Mouse (Mus musculus): ENCODE data around the gene Olfr56. TPM values are rescaled to one million over a fixed set of nuclear protein-coding genes. Genes with fewer than 3 reads are reported as not detected.

Gene Olfr56
- polyA plus RNA-seq, 1 experiment from 2014 or later = not detected

- Histone ChIP-seq H3K27me3 (no peaks in the 10 kb centered on the region), H3K4me3 (replicated peaks) (no peak overlapping the region), H3K4me2 (replicated peaks) (no peak overlapping the region), H3K4me1 (replicated peaks) (no peaks in the 10 kb centered on the region), H3K9ac (replicated peaks) (no peak overlapping the region), H3K36me3 (no peaks in the 10 kb centered on the region), H3K27ac (no peak overlapping the region), H3K9me3 (no peaks in the 10 kb centered on the region)
- ATAC-seq = no peak
- WGBS = 59% methylated on average over 5 of the region's 5 CpGs
Observed at GRCm38 (mm10) chr11:49101500-49101899, 122.8 kb downstream of the Olfr56 start.

DNA sequence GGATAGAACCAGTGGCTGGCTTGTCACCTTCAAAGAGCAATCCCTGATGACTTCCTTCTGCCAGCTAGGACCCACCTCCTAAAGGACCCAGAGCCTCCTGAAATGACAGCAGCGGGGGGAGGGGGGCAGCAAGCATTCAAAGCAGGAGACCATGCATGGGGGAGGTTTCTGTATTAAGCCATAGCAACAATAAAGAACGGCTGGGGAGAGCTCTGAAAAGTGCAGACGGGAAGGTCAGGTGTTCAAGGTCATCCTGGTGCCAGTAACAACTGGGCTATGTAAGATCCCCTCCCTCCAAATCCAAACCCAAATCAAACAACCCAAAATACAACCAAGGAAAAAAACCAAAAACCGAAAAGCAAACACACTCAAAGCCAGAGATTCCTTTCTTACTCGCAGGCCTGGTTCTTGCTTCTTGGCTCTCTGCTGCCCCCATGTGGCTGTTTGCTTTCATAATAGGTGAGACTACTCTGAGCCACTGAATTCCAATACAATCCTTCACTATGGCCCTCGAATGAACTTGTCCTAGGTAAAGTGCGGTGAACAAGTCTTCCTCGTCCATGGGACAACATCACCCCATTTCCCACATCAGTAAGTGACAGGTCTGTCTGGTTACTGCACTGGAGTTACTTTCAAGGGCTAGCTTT lies 124.5 kb downstream of the Olfr56 start:
- ATAC-seq = peak; percentile 77
- no peak overlapping the region for H3K4me2 ChIP-seq (replicated peaks)
- no peak overlapping the region for H3K4me3 ChIP-seq (replicated peaks)
- H3K27me3 ChIP-seq = no peaks in the 10 kb centered on the region
- no peaks in the 10 kb centered on the region for H3K9me3 ChIP-seq
- H3K36me3 ChIP-seq = no peaks in the 10 kb centered on the region
- H3K27ac ChIP-seq = no peak overlapping the region
- no peaks in the 10 kb centered on the region for H3K4me1 ChIP-seq (replicated peaks)
- WGBS = 17% methylated on average over 8 of the region's 8 CpGs
- no peak overlapping the region for H3K9ac ChIP-seq (replicated peaks)

DNA sequence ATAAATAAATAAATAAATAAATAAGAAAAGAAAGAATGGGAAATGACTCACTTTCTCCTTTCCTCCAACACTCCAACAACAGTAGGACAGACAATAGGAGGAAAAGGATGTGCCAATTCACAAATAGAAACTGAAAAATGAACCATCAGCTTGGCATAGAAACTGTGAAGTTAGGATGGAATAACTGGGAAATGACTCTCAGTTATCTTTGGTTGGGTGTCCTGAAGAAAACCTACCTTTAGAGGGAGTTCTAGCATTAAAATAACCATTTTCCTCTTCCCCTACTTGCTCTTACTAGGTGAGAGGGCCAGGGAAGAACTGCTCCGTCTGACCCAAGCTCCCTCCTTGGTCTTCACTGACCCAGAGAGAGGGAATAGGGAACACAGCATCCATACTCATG lies 127.1 kb downstream of the Olfr56 start:
- no peak for ATAC-seq

DNA sequence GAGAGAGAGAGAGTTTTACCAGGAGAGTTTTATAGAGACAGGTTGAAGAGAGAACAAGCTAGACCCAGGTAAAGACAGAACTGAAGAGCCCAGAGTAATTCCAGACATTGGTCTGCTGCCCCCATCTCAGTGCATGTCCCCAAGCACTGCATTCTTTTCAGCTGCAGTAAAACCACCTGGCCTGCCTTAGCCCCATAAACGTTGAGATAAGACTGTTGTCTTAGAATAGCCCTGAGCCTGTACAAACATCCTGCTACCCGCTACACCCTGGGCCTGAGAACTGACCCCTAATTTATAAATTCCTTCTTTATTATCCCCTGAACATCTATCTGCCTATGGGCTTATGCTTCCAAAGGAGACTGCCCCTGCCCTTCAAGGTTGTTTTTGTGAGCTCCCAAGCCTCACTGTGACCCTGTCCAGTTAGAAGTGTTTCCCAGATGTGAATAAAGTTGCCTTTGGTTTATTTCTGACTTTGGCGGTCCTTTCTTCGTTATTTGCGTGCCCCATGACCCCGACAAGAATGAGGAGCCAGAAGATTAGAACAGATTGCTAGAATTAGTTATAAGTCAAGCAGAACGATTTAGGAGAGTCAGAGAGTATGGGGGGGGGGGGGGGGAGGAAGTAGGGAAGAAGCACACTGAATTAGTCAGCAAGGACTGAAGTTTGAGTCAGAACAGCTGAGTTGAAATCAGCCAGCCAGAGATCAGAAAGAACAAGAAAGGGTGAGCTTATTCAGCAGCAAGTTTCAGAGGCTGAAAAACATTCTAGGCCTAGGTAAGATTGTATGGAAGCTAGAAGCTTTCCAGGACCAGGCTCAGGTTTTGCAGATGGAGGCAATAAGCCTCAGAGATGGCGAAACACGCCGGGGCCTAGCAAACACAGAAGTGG lies 129.2 kb downstream of the Olfr56 start:
- Histone ChIP-seq H3K4me3 (replicated peaks) (no peak overlapping the region), H3K9ac (replicated peaks) (no peak overlapping the region), H3K36me3 (no peaks in the 10 kb centered on the region), H3K27me3 (no peaks in the 10 kb centered on the region), H3K4me2 (replicated peaks) (no peak overlapping the region), H3K9me3 (no peaks in the 10 kb centered on the region), H3K4me1 (replicated peaks) (no peaks in the 10 kb centered on the region), H3K27ac (no peak overlapping the region)
- ATAC-seq = no peak
- 64% methylated on average over 10 of the region's 10 CpGs for WGBS

More for the DNA sequence above, 127.1 kb downstream of the Olfr56 start:
- Histone ChIP-seq H3K27ac (no peak overlapping the region), H3K4me2 (replicated peaks) (no peak overlapping the region), H3K4me1 (replicated peaks) (no peaks in the 10 kb centered on the region), H3K4me3 (replicated peaks) (no peak overlapping the region), H3K9me3 (no peaks in the 10 kb centered on the region), H3K36me3 (no peaks in the 10 kb centered on the region), H3K27me3 (no peaks in the 10 kb centered on the region), H3K9ac (replicated peaks) (no peak overlapping the region)
- WGBS = 75% methylated on average over 1 of the region's 1 CpGs

GRCm38 (mm10) chr11:49108833-49109232 lies 130.1 kb downstream of the Olfr56 start:
- Histone ChIP-seq H3K4me2 (replicated peaks) (no peak overlapping the region), H3K36me3 (no peaks in the 10 kb centered on the region), H3K4me3 (replicated peaks) (no peak overlapping the region), H3K27me3 (no peaks in the 10 kb centered on the region), H3K27ac (no peak overlapping the region), H3K9me3 (no peaks in the 10 kb centered on the region), H3K4me1 (replicated peaks) (no peaks in the 10 kb centered on the region), H3K9ac (replicated peaks) (no peak overlapping the region)
- 41% methylated on average over 1 of the region's 1 CpGs for WGBS
- ATAC-seq = peak; percentile 43; the same call in 1 of the 2 replicates

DNA sequence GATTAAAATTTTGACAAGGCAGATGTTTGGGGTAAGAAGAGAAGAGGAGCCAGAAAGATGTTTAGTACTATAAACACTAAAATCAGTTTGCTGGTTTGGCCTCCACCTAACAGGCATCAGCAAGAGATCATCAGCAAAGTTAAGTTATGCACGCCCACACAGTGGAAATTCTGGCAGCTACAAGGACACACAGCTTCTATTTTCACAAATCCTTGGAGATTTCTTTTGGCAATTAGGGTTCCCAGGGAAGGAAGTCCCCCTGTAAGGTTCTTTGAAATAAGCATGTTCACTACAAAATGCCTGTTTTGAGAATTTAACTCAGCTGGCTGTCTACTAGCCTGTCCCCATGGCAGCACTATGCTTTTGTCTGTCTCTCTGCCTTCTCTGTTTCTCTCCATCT lies 132.3 kb downstream of the Olfr56 start:
- H3K4me1 ChIP-seq (replicated peaks) = no peaks in the 10 kb centered on the region
- WGBS = 76% methylated on average over 1 of the region's 1 CpGs
- ATAC-seq = no peak

GRCm38 (mm10) chr11:49112624-49113219 lies 134.0 kb downstream of the Olfr56 start:
- H3K4me3 ChIP-seq (replicated peaks) = no peak overlapping the region
- ATAC-seq = no peak
- H3K36me3 ChIP-seq = no peaks in the 10 kb centered on the region
- no peaks in the 10 kb centered on the region for H3K4me1 ChIP-seq (replicated peaks)
- H3K27ac ChIP-seq = no peak overlapping the region
- no peak overlapping the region for H3K4me2 ChIP-seq (replicated peaks)
- no peak overlapping the region for H3K9ac ChIP-seq (replicated peaks)
- WGBS = 92% methylated on average over 6 of the region's 6 CpGs
- H3K9me3 ChIP-seq = no peaks in the 10 kb centered on the region
- H3K27me3 ChIP-seq = no peaks in the 10 kb centered on the region

More for the DNA sequence above, 132.3 kb downstream of the Olfr56 start:
- H3K27ac ChIP-seq = no peak overlapping the region
- H3K9me3 ChIP-seq = no peaks in the 10 kb centered on the region
- H3K9ac ChIP-seq (replicated peaks) = no peak overlapping the region
- H3K4me3 ChIP-seq (replicated peaks) = no peak overlapping the region
- no peak overlapping the region for H3K4me2 ChIP-seq (replicated peaks)
- no peaks in the 10 kb centered on the region for H3K36me3 ChIP-seq
- H3K27me3 ChIP-seq = no peaks in the 10 kb centered on the region

DNA sequence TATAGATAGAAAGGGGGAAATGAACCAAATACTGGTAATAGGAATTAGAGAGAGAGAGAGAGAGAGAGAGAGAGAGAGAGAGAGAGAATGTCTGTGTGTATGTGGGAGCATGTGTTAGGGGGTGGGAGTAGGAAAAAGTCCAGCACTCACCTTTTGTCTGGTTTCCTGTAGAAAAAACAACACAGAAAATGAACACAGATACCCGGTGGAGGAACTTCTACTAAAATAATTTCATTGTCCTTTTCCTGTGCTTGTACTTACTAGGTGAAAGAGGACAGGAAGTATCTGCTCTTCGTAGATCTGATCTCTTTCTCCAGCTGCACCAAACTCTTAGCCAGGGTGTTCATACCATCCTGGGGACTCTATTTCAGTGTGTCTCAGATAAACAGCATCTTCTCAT lies 135.5 kb downstream of the Olfr56 start:
- H3K36me3 ChIP-seq = no peaks in the 10 kb centered on the region
- H3K9me3 ChIP-seq = no peaks in the 10 kb centered on the region
- no peak for ATAC-seq
- no peak overlapping the region for H3K4me2 ChIP-seq (replicated peaks)
- H3K27ac ChIP-seq = no peak overlapping the region
- H3K27me3 ChIP-seq = no peaks in the 10 kb centered on the region
- H3K4me1 ChIP-seq (replicated peaks) = no peaks in the 10 kb centered on the region
- H3K4me3 ChIP-seq (replicated peaks) = no peak overlapping the region
- WGBS = 70% methylated on average over 2 of the region's 2 CpGs
- H3K9ac ChIP-seq (replicated peaks) = no peak overlapping the region

DNA sequence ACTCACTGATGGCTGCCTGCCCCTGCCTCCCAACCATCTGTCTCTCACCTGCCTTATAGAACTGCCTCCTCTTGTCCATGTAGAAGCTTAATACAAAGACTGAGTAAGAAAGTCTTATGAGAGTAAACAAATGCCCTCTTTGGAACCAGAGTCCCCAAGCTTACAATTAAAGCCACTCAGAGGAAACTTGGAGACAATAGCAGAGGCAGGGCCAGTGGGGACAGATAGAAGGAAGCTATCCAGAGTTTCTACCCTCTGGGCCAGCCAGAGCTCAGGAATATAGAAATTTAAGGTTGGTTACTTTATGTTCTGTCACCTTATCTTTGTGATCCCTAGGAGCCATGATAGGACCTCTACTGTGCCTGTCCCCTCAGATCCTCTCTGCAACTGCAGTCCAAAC lies 136.1 kb downstream of the Olfr56 start, which contains the start of gene Olfr1396:
TSS of gene Olfr1396 (minus strand) at position 101 of the 400 bp plus-strand sequence.
- Histone ChIP-seq H3K4me3 (replicated peaks) (no peak within 1 kb of the TSS), H3K4me2 (replicated peaks) (no peak within 1 kb of the TSS), H3K27ac (no peak within 1 kb of the TSS), H3K9ac (replicated peaks) (no peak within 1 kb of the TSS), H3K9me3 (no peaks in the 10 kb centered on the region), H3K36me3 (no peaks in the 10 kb centered on the region), H3K27me3 (no peaks in the 10 kb centered on the region), H3K4me1 (replicated peaks) (no peaks in the 10 kb centered on the region)
- ATAC-seq = no peak

DNA sequence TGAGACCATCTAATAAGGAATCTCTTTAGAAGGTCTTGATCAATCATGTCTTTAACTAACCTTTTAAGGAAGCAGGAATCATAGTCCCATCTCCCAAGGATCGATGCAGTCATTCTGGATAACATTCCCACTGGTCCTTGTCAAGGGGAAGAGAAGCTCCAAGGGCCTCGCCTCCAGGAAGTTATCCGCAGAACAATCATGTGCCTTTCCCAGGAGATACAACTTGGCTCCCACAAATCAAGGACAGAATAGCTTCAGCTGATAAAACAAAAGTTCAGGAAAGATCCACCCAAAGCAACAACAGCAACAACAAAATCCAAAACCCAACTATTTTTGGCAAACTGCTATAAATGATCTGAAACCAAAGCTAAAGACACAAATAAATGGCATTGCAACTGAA lies 140.9 kb downstream of the Olfr56 start:
- no peak overlapping the region for H3K9ac ChIP-seq (replicated peaks)
- H3K4me1 ChIP-seq (replicated peaks) = no peaks in the 10 kb centered on the region
- H3K4me3 ChIP-seq (replicated peaks) = no peak overlapping the region
- no peaks in the 10 kb centered on the region for H3K36me3 ChIP-seq
- no peaks in the 10 kb centered on the region for H3K27me3 ChIP-seq
- no peaks in the 10 kb centered on the region for H3K9me3 ChIP-seq
- 93% methylated on average over 3 of the region's 3 CpGs for WGBS
- no peak overlapping the region for H3K27ac ChIP-seq
- no peak for ATAC-seq
- no peak overlapping the region for H3K4me2 ChIP-seq (replicated peaks)

DNA sequence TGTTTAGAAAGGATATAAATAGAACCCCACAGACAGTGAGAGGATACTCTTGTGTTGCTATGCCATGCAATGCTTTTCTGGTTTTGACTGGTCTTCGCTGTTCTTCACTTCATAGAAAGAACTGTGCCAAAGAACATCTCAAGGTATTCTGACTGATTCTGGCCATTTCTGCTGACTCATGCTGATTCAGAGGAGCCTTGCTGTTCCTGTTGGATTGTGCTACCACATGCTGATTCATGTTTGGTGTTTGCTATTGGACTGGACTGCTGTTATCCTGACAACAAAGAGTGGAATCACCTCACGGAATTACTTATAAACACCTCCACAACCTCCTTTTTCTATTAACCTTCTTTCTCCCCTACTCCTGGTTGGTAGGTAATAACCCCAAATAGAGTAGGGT lies 145.5 kb downstream of the Olfr56 start:
- H3K27ac ChIP-seq = no peak overlapping the region
- H3K4me3 ChIP-seq (replicated peaks) = no peak overlapping the region
- no peak for ATAC-seq
- H3K4me1 ChIP-seq (replicated peaks) = no peaks in the 10 kb centered on the region
- no peaks in the 10 kb centered on the region for H3K36me3 ChIP-seq
- no peak overlapping the region for H3K4me2 ChIP-seq (replicated peaks)
- H3K27me3 ChIP-seq = no peaks in the 10 kb centered on the region
- 91% methylated on average over 2 of the region's 2 CpGs for WGBS
- no peak overlapping the region for H3K9ac ChIP-seq (replicated peaks)
- H3K9me3 ChIP-seq = no peaks in the 10 kb centered on the region

- WGBS = 92% methylated on average over 6 of the region's 6 CpGs
- Histone ChIP-seq H3K27ac (no peak within 1 kb of the TSS), H3K9me3 (no peaks in the 10 kb centered on the region), H3K4me1 (replicated peaks) (no peaks in the 10 kb centered on the region), H3K4me2 (replicated peaks) (no peak within 1 kb of the TSS), H3K9ac (replicated peaks) (no peak within 1 kb of the TSS), H3K27me3 (no peaks in the 10 kb centered on the region), H3K4me3 (replicated peaks) (no peak within 1 kb of the TSS), H3K36me3 (no peaks in the 10 kb centered on the region)
- no peak for ATAC-seq
Observed at GRCm38 (mm10) chr11:49141974-49142373, 163.3 kb downstream of the Olfr56 start, which contains the start of gene Olfr1395. TSS of gene Olfr1395 (plus strand) at chr11:49142274.
